Mouse (Mus musculus) G1E-ER4 (cell line): ENCODE data around the gene Tnfaip8l3. TPM values are rescaled to one million over a fixed set of nuclear protein-coding genes. Genes with fewer than 3 reads are reported as not detected.

Experiments used
- GATA1 ChIP-seq: IDR thresholded peaks from one replicate; pipeline ENCODE4 v1.8.0; 2012; ENCODE audit warnings: low read length, inconsistent platforms
- polyA plus RNA-seq: library from polyadenylated mRNA; stranded (reverse); fragments of >175 nt; gene quantifications from 2 replicates; pipeline ENCODE4 v1.2.3, GENCODE M21; 2012

The Tnfaip8l3 gene
- polyA plus RNA-seq, 1 experiment, result not detected

GRCm38 (mm10) chr9:54043067-54043466 lies 25.1 kb downstream of the Tnfaip8l3 start:
- TF ChIP-seq GATA1, result no peak

GRCm38 (mm10) chr9:54037717-54038116 lies 30.5 kb downstream of the Tnfaip8l3 start:
- no peak for TF ChIP-seq GATA1

- no peak for TF ChIP-seq GATA1
Observed at GRCm38 (mm10) chr9:54034691-54035090, 33.5 kb downstream of the Tnfaip8l3 start.

- TF ChIP-seq GATA1, result no peak
Observed at GRCm38 (mm10) chr9:54022795-54023194, 45.4 kb downstream of the Tnfaip8l3 start.

- TF ChIP-seq GATA1, result no peak
Observed at GRCm38 (mm10) chr9:53994528-53994927, 73.7 kb downstream of the Tnfaip8l3 start.

- TF ChIP-seq GATA1, result no peak
Observed at GRCm38 (mm10) chr9:53990921-53991320, 77.3 kb downstream of the Tnfaip8l3 start.

GRCm38 (mm10) chr9:53986972-53987371 lies 81.2 kb downstream of the Tnfaip8l3 start:
- no peak for TF ChIP-seq GATA1

GRCm38 (mm10) chr9:53984868-53985267 lies 83.3 kb downstream of the Tnfaip8l3 start:
- TF ChIP-seq GATA1, result no peak

GRCm38 (mm10) chr9:53975122-53975518 lies 93.1 kb downstream of the Tnfaip8l3 start, which contains the start of gene Elmod1:
Elmod1 (minus strand) TSS chr9:53975301.
- no peak for TF ChIP-seq GATA1

- no peak for TF ChIP-seq GATA1
Observed at GRCm38 (mm10) chr9:53974328-53975121, 93.7 kb downstream of the Tnfaip8l3 start.

- TF ChIP-seq GATA1, result no peak
Observed at GRCm38 (mm10) chr9:53973929-53974327, 94.3 kb downstream of the Tnfaip8l3 start.

Other genes with a start within 250 kb of the Tnfaip8l3 start
- gene Sln, start 218.2 kb downstream of the Tnfaip8l3 start, polyA plus RNA-seq, result not detected in 2 replicates
- not detected in 2 replicates for gene Elmod1, start 93.1 kb downstream of the Tnfaip8l3 start, polyA plus RNA-seq
- gene Cyp19a1, start 199.7 kb upstream of the Tnfaip8l3 start, polyA plus RNA-seq, result not detected in 2 replicates
- gene Gldn, start 218.1 kb upstream of the Tnfaip8l3 start, polyA plus RNA-seq, result not detected in 2 replicates